Mouse (Mus musculus): ENCODE results near the gene Wnt3. TPM values are rescaled to one million over a fixed set of nuclear protein-coding genes. Genes with fewer than 3 reads are reported as not detected.

Wnt3 gene
- total RNA-seq, 2 experiments from 2014 or later, result not detected

- no peak for ATAC-seq (ENCODE audit: poor library complexity, severe bottlenecking)
Measured at GRCm38 (mm10) chr11:103772505-103773386, 1.2 kb upstream of the Wnt3 start.

- no peak for ATAC-seq (ENCODE audit: poor library complexity, severe bottlenecking)
Measured at GRCm38 (mm10) chr11:103774228-103774530, 229 bp downstream of the Wnt3 start.

GRCm38 (mm10) chr11:103780152-103780551 is 6.2 kb downstream of the Wnt3 start:
- no peak for ATAC-seq (ENCODE audit: poor library complexity, severe bottlenecking)

DNA sequence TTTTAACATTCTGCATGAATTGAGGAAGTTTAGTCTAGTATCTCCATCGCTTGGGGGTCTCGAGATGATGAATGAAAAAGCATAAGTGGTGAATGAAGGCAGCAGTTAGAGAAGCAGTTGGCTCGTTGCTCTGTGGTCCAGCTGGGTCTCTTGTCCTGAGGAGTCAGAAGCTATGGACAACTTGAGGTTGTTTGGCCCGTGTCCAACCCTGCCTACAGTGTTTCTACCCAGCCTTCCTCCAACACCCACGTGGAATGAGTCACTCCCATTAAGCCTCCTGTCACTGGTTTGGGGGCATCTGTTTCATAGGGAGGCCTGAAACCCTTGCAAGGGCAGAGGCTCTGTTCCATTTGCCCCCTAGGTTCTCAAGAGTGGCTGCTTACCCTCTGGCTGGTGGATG is 16.0 kb downstream of the Wnt3 start:
- no peak for ATAC-seq (ENCODE audit: poor library complexity, severe bottlenecking)

GRCm38 (mm10) chr11:103801128-103801527 is 27.2 kb downstream of the Wnt3 start:
- no peak for ATAC-seq (ENCODE audit: poor library complexity, severe bottlenecking)

DNA sequence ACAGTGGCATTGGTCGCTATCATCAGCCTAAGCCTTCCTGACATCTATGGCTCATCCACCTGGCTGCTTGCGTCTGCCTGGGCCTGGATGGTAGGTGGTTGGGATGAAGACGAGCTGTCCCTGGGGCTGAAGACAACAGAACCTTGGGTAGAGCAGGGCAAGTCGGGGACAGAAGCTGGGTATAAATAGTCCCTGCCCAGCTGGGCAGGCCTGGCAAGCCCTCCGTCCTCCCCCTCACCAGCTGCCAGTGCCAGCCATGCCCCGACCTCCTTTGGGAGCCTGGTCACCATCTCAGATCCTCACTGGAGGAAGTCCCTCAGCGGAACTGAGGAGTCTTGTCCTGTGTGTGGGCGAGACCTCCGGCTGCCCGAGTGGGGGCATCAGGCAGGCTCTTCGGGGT is 30.2 kb downstream of the Wnt3 start:
- ATAC-seq (ENCODE audit: poor library complexity, severe bottlenecking), result no peak

DNA sequence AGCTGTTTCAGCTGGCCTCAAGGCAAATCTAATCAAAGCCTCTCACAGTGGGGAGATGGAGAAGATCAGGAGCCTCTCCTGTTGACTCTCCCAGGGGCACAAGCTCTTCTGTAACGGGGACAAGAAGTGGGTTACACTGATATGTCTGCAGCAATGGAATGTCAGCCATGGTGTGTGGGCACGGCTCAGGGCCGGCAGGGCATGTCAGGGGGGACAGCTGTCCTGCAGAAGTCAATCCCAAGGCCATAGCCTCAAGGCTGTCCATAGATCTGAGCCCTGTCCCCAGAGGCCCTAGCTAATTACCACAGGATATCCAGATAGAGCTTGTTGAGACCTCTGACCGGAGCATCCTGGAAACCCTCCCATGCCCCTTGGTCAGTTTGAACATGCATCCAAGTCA is 30.9 kb downstream of the Wnt3 start:
- no peak for ATAC-seq (ENCODE audit: poor library complexity, severe bottlenecking)

DNA sequence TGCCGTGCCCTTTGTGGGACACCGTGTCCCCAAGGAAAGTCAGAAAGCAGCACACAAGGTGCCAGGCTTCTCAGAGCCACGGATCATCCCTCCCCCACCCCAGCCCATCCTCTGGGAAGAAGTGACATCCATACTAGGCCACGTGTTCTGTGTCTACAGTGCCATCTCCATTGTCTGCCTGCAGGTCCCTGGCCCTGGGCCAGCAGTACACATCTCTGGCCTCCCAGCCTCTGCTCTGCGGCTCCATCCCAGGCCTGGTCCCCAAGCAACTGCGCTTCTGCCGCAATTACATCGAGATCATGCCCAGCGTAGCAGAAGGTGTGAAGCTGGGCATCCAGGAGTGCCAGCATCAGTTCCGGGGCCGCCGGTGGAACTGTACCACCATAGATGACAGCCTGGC is 34.0 kb downstream of the Wnt3 start:
- no peak for ATAC-seq (ENCODE audit: poor library complexity, severe bottlenecking)

DNA sequence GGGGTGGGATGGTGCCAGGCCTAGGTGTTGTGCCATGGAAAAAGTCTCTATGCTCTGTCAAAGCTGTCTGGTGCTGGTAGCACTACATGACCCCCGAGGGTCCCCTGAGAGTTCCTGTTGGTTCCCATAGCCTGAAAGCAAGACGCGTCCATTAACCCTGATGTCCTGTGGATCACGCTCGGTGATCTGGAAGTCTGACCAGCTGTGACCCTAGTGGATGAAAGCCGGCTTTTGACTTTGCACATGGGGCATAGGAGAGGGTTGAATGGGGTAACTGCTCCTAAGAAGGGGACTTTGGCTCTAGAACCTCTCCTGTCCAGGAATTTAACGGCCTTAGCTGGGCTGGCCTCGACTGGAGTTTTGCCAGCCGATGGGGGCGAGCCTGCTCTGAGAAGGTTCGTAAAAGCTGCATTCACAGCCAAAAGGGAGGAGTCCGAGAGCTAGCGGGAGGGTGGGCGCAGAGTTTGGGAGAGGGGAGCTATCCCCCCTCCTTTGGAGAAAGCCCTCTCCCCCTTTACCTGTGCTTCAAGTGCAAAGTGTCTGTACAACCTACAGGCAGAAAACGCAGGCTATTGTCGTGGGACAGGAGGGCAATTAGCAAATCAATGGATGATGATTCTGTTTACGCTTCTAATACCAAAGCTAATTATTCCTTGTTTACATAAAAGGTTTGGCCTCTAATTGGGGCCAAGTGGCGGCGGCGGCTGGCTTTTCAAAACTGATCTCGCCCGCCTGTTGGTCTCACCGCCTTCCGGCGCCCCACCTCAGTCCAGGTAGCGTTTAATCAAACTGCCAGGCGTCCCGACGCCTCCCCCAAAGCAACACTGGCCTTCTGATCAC is 35.0 kb downstream of the Wnt3 start:
- no peak for ATAC-seq (ENCODE audit: poor library complexity, severe bottlenecking)

- ATAC-seq (ENCODE audit: poor library complexity, severe bottlenecking), result no peak
Measured at GRCm38 (mm10) chr11:103809611-103810598, 36.0 kb downstream of the Wnt3 start.

DNA sequence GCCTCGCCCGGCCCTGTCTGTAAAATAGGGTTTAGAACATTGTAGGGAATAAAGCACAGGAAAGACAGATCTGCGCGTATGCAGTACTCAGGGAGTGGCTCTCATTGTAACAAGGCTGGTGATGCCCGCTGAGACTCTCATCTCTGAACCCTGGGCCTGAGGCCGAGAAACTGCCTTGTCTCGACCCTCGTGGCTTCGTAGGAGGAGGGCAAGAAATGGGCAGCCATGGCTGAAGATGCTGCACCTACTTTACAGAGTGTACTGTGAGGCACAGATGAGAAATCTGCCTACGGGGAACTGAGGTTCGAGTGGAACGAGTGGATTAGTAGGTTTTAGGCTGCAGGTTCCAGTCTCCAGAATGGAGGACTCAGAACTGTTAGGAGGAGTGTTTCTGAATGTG is 36.7 kb downstream of the Wnt3 start:
- ATAC-seq (ENCODE audit: poor library complexity, severe bottlenecking), result no peak

DNA sequence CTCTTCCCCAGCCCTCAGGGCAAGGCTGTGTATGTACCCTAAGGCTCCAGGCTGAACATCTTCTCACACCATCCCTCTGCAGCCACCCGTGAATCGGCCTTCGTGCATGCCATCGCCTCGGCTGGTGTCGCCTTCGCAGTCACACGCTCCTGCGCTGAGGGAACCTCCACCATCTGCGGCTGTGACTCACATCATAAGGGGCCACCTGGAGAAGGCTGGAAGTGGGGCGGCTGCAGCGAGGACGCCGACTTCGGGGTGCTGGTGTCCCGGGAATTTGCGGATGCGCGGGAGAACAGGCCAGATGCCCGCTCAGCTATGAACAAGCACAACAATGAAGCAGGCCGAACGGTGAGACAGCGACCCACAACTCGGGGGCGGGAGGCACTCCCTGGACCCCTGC is 37.3 kb downstream of the Wnt3 start:
- no peak for ATAC-seq (ENCODE audit: poor library complexity, severe bottlenecking)

DNA sequence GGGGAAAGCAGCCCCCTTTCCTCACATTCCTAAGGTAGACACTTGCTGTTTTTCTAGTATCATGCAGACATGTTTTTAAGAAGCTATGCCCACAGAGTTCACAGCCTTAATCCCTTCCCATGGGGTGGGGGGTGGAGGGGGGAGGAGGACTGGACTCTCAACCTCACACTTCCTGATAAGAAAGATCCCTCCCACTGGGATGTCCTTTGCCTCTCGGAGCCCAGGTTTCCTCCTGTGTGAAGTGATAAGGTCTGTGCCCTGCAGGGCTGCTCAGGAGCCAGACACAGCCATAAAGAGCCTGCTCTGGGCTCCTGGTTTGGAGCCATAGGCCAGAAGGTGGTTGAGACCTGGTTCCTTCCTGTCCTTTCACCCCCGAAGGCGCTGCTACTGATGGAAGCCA is 40.9 kb downstream of the Wnt3 start:
- ATAC-seq (ENCODE audit: poor library complexity, severe bottlenecking), result no peak

DNA sequence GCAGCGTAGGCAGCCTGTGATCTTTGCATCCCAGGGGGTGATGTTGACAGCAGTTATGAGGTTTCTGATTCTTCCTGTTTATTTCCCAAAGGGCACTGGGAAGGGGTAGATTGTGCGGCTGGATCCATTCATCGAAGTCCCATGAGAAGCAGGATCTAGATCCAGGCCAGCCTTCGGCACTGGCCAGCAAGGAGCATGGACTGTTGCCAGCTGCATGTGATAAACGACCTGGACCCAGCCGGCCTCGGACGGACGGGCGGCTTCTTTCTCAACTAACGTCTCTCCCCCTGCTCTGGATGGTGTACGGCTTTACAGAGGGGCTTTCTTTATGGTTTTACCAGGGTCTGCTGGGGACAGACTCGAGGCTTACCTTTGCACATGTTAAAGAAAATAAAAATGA is 42.0 kb downstream of the Wnt3 start:
- no peak for ATAC-seq (ENCODE audit: poor library complexity, severe bottlenecking)

DNA sequence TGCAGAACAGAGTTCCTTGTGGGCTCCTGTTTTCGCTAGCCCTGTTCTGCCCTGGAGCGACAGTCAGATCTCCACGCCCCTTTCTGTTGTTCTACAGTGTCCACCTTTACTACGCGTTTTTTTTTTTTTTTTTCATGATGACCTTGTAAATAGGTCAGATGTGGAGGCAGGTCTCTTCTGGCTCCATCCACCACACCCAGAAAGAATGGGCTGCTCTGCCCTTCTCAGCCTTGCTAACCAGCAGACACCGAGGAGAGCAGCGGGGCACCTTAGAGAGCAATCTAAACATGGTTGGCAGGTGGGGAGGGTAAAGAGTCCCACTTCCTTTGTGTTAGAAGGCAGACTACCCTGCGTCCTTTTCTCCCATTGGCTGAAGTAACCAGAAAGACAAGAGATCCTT is 42.8 kb downstream of the Wnt3 start:
- ATAC-seq (ENCODE audit: poor library complexity, severe bottlenecking), result no peak

DNA sequence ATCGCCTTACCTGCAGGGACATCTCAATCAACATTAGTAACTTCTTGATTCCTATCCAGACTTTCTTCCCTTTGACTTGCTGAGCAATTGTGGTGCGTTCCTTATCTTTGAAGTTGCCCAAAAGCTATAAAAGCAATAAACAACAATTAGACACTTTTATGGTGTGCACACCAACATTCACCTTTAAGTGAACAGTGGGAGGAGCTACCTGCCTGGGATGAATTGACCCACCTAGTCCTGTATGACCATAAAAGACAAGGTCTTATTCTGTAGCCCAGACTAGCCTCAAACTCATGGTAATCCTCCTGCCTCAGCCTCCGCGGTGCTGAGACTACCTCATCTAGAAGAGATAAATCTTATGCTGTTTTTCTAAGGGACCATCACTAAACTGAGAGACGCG is 53.3 kb downstream of the Wnt3 start:
- ATAC-seq (ENCODE audit: poor library complexity, severe bottlenecking), result no peak

DNA sequence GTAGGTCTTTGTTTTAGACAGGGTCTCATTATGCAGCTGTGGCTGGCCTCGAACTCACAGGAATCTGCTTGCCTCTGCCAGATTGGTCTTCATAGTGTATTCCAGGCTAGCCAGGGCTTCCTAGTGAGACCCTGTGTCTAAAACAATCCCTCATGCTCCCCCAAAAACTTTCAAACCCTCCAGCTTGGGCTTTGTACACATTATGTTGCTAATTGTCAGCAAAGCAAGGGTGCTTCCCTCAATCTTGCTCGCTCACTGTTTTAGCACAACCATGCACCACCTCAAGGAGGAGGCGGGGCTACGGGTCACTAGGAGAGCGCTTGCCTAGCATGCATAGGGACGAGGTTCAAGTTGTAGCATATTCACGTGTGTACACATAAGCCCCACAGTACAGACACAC is 54.9 kb downstream of the Wnt3 start:
- ATAC-seq (ENCODE audit: poor library complexity, severe bottlenecking), result no peak

DNA sequence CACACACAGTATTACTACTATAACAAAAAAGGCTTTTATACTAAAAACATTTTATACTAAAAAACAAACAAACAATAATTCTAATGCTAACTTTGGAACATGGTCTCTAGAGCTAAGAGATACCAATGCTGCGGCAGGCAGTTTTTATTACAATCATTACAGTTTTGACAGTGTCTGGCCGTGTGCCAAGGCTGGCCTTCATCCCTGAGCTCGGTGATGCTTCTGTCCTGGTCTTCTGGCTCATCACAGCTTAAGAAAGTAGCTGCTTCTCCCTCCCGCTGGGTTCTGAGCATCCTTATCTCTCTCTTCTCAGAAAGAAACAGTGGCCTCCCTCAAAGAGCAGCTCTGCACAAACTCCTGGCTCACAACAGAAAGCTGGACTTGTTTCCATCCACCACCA is 56.0 kb downstream of the Wnt3 start:
- ATAC-seq (ENCODE audit: poor library complexity, severe bottlenecking), result no peak

DNA sequence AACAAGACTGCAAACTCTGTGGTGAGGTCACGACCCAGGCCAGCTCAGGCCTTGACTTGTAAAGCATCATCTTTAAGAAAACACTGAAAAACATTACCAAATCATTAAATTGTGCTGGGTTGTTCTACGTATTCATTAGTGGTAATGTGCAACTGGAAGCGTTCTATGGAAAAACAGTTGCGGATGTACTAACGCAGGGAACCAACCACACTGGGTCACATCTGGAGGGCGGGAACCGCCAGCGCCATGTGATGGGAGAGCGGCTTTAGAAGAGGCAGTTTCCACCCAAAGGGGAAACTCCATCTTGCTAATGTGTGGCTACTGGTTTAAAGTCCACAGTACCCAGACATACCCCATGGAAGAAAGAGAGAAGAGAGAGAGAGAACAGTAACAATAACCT is 56.5 kb downstream of the Wnt3 start:
- ATAC-seq (ENCODE audit: poor library complexity, severe bottlenecking), result no peak

- ATAC-seq (ENCODE audit: poor library complexity, severe bottlenecking), result no peak
Measured at GRCm38 (mm10) chr11:103831766-103832165, 57.8 kb downstream of the Wnt3 start.

DNA sequence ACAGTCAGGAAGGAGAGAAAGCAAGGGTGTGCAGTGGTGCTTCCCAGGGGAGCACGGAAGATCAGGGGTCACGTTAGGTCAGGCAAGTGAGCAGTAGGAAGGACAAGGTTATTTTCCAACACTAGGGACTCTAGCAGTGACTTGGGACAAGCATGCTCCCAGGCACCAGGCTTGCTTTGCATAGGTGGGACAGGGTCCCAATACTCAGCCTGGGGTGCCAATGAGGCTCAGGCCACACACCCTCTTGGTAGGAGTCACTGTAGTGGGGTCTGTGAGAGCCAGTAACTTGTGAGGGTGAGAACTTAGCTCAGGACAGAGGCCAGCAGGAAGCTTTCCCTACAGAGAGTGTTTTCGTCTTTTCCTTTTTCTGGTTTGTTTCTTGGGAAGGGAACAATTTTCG is 58.4 kb downstream of the Wnt3 start:
- no peak for ATAC-seq (ENCODE audit: poor library complexity, severe bottlenecking)

All from megakaryocyte, adult 5-6 weeks (primary cell).